Mouse (Mus musculus) embryonic facial prominence, embryonic 10.5 days (tissue): ENCODE measurements around the gene Hist1h4h. TPM values are rescaled to one million over a fixed set of nuclear protein-coding genes. Genes with fewer than 3 reads are reported as not detected.
"Not testable (repeated sequence)": the region's sequence is repeated elsewhere in the genome, so short reads cannot be mapped to it uniquely, and the experiment has no call there.

ENCODE experiments used
- DNase-seq: peaks from one replicate; pipeline ENCODE4 v3.0.0-alpha.2; 2017; ENCODE audit warnings: low spot score
- H3K27ac ChIP-seq: fragments of 300-500 bp; sonication (generic); replicated peaks from 2 replicates; pipeline ENCODE4 v1.5.1; 2016; ENCODE audit warnings: mild to moderate bottlenecking
- H3K27me3 ChIP-seq: fragments of 300-500 bp; sonication (generic); replicated peaks from 2 replicates; pipeline ENCODE4 v1.6.1; 2016; ENCODE audit warnings: low read depth, mild to moderate bottlenecking; ENCODE audit not compliant: poor library complexity, severe bottlenecking
- H3K36me3 ChIP-seq: fragments of 300-500 bp; sonication (generic); replicated peaks from 2 replicates; pipeline ENCODE4 v1.6.1; 2016; ENCODE audit warnings: mild to moderate bottlenecking, moderate library complexity
- H3K4me1 ChIP-seq: fragments of 300-500 bp; sonication (generic); 2 replicates; pipeline ENCODE4 v1.6.1; 2016
- H3K4me3 ChIP-seq: fragments of 300-500 bp; sonication (generic); 2 replicates; pipeline ENCODE4 v1.5.1; 2016; ENCODE audit warnings: mild to moderate bottlenecking, moderate library complexity
- H3K9me3 ChIP-seq: fragments of 300-500 bp; sonication (generic); 2 replicates; pipeline ENCODE4 v1.6.1; 2016; ENCODE audit warnings: mild to moderate bottlenecking
- WGBS: fragments of 180-500 bp; shearing (Covaris S2); methylation state at CpG from one replicate; pipeline ENCODE4 v1.1.7; 2016; 5-methylcytosine and 5-hydroxymethylcytosine counted together
- polyA plus RNA-seq: library from polyadenylated mRNA; unstranded; fragments of >200 nt; fragmentation: Nextera tagmentation; extraction: Ambion mirVana; gene quantifications from 2 replicates; pipeline ENCODE4 v1.2.1, GENCODE M21; 2016

Hist1h4h gene
- polyA plus RNA-seq, 1 experiment from 2014 or later, result 2.7 TPM

DNA sequence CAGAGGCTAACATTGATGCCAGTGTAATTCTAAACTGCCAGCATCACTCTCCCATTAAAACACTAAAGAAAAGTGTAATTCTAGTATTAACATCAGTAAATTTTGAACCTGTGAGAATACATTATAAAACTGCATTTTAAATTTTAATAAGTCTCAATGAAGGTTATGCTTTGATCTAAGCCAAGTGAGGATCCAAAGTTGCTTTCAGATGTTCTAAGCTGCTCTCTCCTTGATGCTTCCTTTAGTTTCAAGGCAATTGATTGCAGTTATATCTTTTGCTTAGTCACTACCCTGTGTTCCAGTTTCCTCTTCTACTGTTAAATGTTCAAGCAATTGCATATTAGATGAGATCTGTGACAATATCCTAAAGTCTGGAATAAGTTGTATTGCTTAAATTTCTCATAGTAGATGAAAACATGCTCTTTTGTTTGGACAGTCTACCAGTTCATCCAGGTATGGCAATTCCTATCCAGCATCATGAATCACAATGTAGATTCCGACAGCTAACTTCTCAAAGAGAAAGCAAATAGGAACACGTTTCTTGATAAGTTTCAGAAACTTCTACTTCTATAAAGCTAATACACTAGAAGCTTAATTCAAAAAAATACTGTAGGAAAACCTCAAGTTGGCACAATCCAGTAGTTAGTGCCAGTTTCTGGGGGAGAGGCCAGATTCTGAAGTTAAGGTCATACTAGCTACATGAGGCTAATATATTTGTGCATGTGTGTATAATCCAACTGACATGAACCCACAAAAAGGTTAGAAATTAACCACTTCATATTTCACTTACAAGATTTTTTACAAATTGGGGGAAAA is 41.6 kb downstream of the Hist1h4h start:
- 47% methylated on average over 2 of the region's 2 CpGs for WGBS
- H3K9me3 ChIP-seq, result no peaks in the 10 kb centered on the region
- H3K27ac ChIP-seq, result peak overlapping the region; percentile 92
- H3K36me3 ChIP-seq, result no peaks in the 10 kb centered on the region
- no peak for DNase-seq
- H3K27me3 ChIP-seq, result no peaks in the 10 kb centered on the region
- H3K4me1 ChIP-seq, result peaks cover 26% of the 10 kb centered on the region
- H3K4me3 ChIP-seq, result peak overlapping the region; percentile 61

DNA sequence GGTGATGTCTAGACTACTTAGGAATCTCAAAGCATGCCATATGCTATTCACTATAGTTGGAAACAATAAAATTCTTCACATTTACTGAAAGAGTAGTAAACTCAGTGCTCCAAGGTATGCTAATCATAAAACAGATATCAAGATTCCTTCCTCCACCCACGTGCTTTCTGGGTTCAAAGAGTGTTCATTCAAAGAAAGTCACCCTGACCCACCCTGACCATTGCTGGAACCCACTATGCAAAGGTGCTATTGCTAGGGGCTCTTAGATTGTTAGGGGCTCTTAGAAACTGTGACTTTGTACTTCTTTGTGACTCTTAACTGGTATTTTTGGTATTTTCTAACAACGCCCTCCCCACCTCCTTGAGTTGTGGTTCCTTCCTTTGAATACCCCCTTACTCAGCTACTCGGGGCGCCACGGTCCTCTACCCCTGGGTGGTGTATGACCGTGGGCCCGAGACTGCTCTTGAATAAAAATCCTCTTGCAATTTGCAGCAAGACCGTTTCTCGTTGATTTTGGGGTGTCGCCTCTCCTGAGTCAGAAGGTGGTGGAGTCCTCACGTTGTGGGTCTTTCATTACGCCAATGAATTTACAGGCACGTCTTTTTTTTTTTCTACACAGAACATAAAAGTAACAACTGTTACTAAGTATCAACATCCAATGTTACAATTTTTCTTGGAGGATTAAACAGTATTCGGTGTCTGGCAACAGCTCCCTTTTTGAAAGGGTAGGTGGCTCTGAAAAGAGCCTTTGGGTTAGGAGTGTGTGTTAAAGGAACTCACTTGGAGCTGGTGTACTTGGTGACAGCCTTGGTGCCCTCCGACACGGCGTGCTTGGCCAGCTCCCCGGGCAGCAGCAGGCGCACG is 42.4 kb downstream of the Hist1h4h start:
- peaks cover 26% of the 10 kb centered on the region for H3K4me1 ChIP-seq
- peak overlapping the region; percentile 92 for H3K27ac ChIP-seq
- 12% methylated on average over 20 of the region's 20 CpGs for WGBS
- H3K4me3 ChIP-seq, result peak overlapping the region; percentile 61
- not testable (repeated sequence) for H3K27me3 ChIP-seq, H3K9me3 ChIP-seq, H3K36me3 ChIP-seq
- peak; percentile 41 for DNase-seq

DNA sequence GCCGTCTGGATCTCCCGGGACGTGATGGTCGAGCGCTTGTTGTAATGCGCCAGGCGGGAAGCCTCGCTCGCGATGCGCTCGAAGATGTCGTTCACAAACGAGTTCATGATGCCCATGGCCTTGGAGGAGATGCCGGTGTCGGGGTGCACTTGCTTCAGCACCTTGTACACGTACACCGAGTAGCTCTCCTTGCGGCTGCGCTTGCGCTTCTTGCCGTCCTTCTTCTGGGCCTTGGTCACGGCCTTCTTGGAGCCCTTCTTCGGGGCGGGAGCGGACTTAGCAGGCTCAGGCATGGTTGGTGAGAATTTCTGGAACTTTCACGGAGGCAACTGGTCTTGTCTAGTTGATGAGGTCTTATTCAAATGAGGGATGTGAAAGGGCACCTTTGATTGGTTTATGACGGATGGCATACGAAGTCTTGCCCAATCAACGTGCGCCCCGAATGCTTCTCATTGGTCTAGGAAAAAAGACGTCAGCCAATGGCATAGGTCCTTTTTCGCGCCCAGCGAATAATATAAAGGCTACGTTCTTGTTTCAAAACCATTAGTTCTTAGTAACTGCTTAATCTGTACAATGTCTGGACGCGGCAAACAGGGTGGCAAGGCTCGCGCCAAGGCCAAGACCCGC is 43.2 kb downstream of the Hist1h4h start, which contains the start of the genes Hist1h2bf and Hist1h2ad:
Hist1h2bf (minus strand) TSS at position 299 of the 627 bp plus-strand sequence.
Hist1h2ad (plus strand) TSS at position 484 of the 627 bp plus-strand sequence.
- H3K27ac ChIP-seq, result peak within 1 kb of the TSS; percentile 92
- under 1% methylated on average over 42 of the region's 42 CpGs for WGBS
- peaks cover 26% of the 10 kb centered on the region for H3K4me1 ChIP-seq
- peak within 1 kb of the TSS; percentile 66 for H3K4me3 ChIP-seq
- H3K27me3 ChIP-seq, H3K9me3 ChIP-seq, H3K36me3 ChIP-seq: not testable (repeated sequence)
- peak; percentile 89 for DNase-seq

DNA sequence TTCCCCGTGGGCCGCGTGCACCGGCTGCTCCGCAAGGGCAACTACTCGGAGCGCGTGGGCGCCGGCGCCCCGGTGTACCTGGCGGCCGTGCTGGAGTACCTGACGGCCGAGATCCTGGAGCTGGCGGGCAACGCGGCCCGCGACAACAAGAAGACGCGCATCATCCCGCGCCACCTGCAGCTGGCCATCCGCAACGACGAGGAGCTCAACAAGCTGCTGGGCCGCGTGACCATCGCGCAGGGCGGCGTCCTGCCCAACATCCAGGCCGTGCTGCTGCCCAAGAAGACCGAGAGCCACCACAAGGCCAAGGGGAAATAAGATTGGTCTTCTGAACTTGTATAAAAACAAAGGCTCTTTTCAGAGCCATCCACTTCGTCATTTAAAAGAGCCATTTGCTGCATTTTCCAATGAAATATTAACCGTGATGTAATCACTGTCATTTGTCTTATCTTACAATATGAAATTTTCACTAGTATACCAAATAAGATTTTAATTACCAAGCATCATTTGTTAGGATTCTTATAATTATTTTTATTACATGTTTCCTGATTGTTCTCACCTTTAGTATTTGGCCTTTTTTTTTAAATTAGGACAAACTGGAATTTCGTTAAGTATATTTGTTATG is 43.8 kb downstream of the Hist1h4h start:
- WGBS, result under 1% methylated on average over 15 of the region's 39 CpGs
- H3K9me3 ChIP-seq, DNase-seq, H3K27me3 ChIP-seq, H3K36me3 ChIP-seq: not testable (repeated sequence)
- Histone ChIP-seq H3K4me3 (peak overlapping the region; percentile 66), H3K27ac (peak overlapping the region; percentile 92), H3K4me1 (peaks cover 26% of the 10 kb centered on the region)

DNA sequence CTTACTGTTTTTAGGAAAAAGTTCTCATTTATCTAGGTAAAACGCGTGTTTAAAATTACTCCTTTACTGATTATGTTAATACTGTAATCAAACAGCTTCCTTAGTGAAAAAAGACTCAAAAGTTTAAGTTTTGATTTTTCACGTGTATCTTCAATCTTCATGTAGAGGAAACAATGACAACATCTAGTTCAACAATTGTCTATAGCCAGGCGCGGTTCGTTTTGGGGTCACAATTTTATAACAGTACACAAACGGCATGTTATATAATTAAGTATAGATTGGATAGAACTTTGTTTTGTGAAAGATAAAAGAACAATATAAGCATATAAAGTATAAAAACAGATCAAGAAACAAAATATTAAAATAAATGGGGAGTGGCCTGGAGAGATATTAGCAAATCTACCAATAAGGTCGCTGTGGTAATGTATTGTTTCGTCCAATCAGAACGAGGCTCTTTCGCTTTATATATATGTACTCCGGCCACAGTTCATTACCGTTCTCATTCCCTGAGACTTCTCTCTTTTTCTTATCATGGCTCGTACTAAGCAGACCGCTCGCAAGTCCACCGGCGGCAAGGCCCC is 44.5 kb downstream of the Hist1h4h start, which contains the start of gene Hist1h3d:
Hist1h3d (plus strand) TSS at position 493 of the 581 bp plus-strand sequence.
- Histone ChIP-seq H3K4me1 (peaks cover 26% of the 10 kb centered on the region), H3K9me3 (no peaks in the 10 kb centered on the region), H3K27ac (peak within 1 kb of the TSS; percentile 94), H3K4me3 (peak within 1 kb of the TSS; percentile 66), H3K36me3 (no peaks in the 10 kb centered on the region), H3K27me3 (no peaks in the 10 kb centered on the region)
- WGBS, result under 1% methylated on average over 18 of the region's 18 CpGs
- DNase-seq, result peak; percentile 66

DNA sequence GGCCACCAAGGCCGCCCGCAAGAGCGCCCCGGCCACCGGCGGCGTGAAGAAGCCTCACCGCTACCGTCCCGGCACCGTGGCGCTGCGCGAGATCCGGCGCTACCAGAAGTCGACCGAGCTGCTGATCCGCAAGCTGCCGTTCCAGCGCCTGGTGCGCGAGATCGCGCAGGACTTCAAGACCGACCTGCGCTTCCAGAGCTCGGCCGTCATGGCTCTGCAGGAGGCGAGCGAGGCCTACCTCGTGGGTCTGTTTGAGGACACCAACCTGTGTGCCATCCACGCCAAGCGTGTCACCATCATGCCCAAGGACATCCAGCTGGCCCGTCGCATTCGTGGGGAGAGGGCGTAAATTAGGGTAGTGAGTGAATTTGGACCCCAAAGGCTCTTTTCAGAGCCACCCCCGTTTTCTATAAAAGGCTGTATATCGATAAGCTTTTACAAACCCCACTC is 45.0 kb downstream of the Hist1h4h start:
- peak; percentile 49 for DNase-seq
- H3K9me3 ChIP-seq, H3K27me3 ChIP-seq, H3K36me3 ChIP-seq: not testable (repeated sequence)
- H3K4me3 ChIP-seq, result peak overlapping the region; percentile 66
- H3K27ac ChIP-seq, result peak overlapping the region; percentile 94
- peaks cover 29% of the 10 kb centered on the region for H3K4me1 ChIP-seq
- under 1% methylated on average over 17 of the region's 40 CpGs for WGBS

DNA sequence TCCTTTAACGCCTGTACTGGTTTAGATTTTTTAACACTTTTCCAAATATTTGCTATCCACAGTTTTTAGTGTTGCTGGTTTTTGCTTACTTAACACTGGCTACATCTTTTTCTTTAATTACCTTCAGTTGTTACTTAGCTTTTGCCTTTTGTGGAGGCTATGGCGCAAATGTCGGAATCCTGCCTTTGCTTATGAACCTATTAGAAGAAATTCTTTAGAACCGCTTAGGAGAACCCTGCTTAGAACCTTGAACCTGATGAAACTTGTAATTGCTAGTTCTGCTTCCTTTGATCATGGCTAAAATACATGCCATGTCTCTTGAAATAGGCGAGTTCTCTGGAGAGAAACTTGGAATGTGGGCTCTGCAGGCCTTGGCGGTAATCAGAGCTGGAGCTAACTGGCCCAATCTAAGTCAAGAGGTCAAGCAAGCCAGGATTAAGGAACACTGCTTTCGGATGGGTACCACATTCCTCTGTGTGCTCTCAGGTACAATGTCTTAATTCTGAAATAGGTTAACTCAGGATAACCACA is 45.6 kb downstream of the Hist1h4h start:
- peak overlapping the region; percentile 94 for H3K27ac ChIP-seq
- peak; percentile 59 for DNase-seq
- no peaks in the 10 kb centered on the region for H3K27me3 ChIP-seq
- peak overlapping the region; percentile 66 for H3K4me3 ChIP-seq
- no peaks in the 10 kb centered on the region for H3K9me3 ChIP-seq
- 4% methylated on average over 7 of the region's 7 CpGs for WGBS
- no peaks in the 10 kb centered on the region for H3K36me3 ChIP-seq
- peaks cover 31% of the 10 kb centered on the region for H3K4me1 ChIP-seq

DNA sequence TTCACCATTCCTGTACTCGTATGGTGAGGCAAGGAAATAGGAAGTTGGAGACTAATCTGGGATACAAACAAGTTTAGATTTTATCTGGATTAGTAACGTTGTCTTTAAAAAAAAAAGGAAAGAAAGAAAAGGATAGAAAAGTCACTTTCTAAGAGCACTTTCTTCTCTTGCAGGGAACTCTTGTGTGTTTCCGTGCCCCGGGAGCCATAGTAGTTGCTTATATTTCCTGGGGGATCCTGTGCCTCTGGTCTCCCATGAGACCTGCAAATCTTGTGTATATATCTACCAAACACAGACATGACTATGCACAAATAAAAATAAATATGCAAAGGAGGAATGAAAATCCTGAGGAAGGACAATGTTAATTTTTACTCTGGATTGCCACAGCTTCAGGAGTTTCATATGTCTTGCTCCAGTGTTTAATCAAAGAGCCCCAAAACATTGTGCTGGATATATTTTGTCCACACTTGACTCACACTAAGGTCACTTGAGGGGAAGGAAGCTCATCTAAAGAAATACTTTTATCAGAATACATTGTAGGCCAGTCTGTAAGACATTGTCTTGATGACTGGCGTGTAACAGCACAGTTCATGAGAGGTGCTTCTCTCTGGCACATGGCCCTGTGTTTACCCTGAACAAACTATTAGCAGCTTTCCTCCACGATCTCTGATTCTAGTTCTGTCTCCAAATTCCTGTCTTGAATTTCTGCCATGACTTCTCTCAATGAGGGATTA is 46.2 kb downstream of the Hist1h4h start:
- H3K27ac ChIP-seq, result peak overlapping the region; percentile 94
- 48% methylated on average over 6 of the region's 6 CpGs for WGBS
- no peaks in the 10 kb centered on the region for H3K27me3 ChIP-seq
- H3K9me3 ChIP-seq, result no peaks in the 10 kb centered on the region
- H3K4me1 ChIP-seq, result peaks cover 31% of the 10 kb centered on the region
- DNase-seq, result peak; percentile 31
- H3K36me3 ChIP-seq, result no peaks in the 10 kb centered on the region
- peak overlapping the region; percentile 66 for H3K4me3 ChIP-seq

DNA sequence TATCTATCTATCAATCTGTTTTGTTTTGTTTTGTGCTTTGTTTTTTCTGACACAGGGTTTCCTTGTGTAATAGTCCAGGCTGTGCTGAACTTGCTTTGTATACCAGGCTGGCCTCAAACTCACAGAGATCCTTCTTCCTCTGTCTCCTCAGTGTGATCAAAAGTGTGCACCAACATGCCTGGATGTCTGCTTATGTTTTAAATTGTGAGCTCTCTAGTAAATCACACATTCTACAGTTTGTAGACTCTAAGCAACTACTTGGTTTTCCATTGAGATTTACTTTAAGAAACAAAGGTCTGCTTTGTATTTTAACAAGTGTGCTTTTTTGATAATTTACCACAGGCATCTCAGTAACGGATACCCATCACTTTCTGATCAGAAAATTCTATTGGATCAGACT is 47.0 kb downstream of the Hist1h4h start:
- peak overlapping the region; percentile 66; the same call in 1 of the 2 replicates for H3K4me3 ChIP-seq
- no peak for DNase-seq
- H3K9me3 ChIP-seq, result no peaks in the 10 kb centered on the region
- peaks cover 29% of the 10 kb centered on the region for H3K4me1 ChIP-seq
- 85% methylated on average over 1 of the region's 1 CpGs for WGBS
- H3K36me3 ChIP-seq, result no peaks in the 10 kb centered on the region
- peak overlapping the region; percentile 94 for H3K27ac ChIP-seq
- no peaks in the 10 kb centered on the region for H3K27me3 ChIP-seq
